Mouse (Mus musculus) layer of hippocampus, adult 2 months (tissue): ENCODE results near the gene Hist1h2ai. TPM values are rescaled to one million over a fixed set of nuclear protein-coding genes. Genes with fewer than 3 reads are reported as not detected.
"Not testable (repeated sequence)": the region's sequence is repeated elsewhere in the genome, so short reads cannot be mapped to it uniquely, and the experiment has no call there.

ENCODE experiments used
- DNase-seq, 2 experiments: peaks; one replicate each; pipeline ENCODE4 v3.0.0; 2022; ENCODE audit warnings: low spot score in 2 of 2
- H3K27ac ChIP-seq: fragments of 200-600 bp; 2 replicates; pipeline ENCODE4 v1.8.1; 2022
- H3K4me3 ChIP-seq: fragments of 200-600 bp; 2 replicates; pipeline ENCODE4 v1.8.1; 2022; ENCODE audit warnings: mild to moderate bottlenecking
- CTCF ChIP-seq: fragments of 200-600 bp; conservative IDR thresholded peaks from 2 replicates; pipeline ENCODE4 v1.8.1; 2022; ENCODE audit warnings: antibody characterized with exemption, mild to moderate bottlenecking, moderate library complexity
- long read RNA-seq, 2 experiments: library from polyadenylated mRNA; stranded (forward); transcript quantifications; one replicate each; pipeline ENCODE4 v2.0.0; 2021; ENCODE audit warnings: borderline mapping rate in 2 of 2
- total RNA-seq, 2 experiments: library from RNA; stranded (reverse); gene quantifications; 2 replicates each; pipeline ENCODE4 v1.2.3; 2021

The Hist1h2ai gene
- 10 to 100 TPM; 27.6 to 54.9 TPM for total RNA-seq
- long read RNA-seq, experiment 1, result 0 reads
- long read RNA-seq, experiment 2, result 0 reads

DNA sequence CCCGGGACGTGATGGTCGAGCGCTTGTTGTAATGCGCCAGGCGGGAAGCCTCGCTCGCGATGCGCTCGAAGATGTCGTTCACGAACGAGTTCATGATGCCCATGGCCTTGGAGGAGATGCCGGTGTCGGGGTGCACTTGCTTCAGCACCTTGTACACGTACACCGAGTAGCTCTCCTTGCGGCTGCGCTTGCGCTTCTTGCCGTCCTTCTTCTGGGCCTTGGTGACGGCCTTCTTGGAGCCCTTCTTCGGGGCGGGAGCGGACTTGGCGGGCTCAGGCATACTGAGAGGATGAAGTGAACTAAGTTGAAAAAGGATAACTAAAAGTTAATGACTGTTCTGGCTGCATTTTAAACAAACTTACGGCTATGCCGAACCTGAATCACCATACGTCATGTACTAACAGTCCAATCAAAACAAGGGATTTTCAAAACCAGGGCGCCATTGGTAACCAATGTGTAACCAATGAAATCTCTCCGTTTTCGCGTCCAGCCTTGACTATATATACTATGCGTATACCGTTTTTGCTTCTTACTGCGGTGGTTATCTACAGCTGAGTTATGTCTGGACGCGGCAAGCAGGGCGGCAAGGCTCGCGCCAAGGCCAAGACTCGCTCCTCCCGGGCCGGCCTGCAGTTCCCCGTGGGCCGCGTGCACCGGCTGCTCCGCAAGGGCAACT lies at the start of gene Hist1h2ai, which contains the start of gene Hist1h2bl:
Gene Hist1h2ai (plus strand): TSS at position 559 of the 676 bp plus-strand sequence.
Gene Hist1h2bl (minus strand): TSS at position 280 of the 676 bp plus-strand sequence.
- peak; percentile 84 to 94 for DNase-seq
- Histone ChIP-seq H3K27ac (peak within 1 kb of the TSS; percentile 86), H3K4me3 (peak within 1 kb of the TSS; percentile 58)

DNA sequence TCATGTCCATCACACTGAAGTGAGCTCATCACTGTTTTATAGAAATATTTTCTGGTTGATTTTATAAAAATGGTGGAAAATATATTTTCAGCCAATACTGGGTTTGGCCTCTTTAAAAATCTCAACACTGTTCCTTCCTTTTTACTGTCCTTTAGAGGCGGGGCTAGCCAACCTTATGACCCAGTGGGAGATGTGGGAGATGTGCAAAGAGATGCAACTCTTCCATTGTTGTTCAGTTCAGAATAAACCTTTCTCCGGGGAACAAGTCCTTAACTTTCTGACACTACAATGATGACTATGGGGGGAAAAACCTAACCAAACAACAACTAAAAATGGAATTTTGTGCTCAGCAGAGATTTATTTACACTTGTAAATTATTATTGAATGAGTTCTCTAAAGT lies 38.9 kb upstream of the Hist1h2ai start, which contains the start of gene Olfr1360:
Gene Olfr1360 (minus strand): TSS at position 101 of the 400 bp plus-strand sequence.
- no peak for DNase-seq
- no peak within 1 kb of the TSS for H3K27ac ChIP-seq
- H3K4me3 ChIP-seq, result no peak within 1 kb of the TSS
- TF ChIP-seq CTCF, result no peak

DNA sequence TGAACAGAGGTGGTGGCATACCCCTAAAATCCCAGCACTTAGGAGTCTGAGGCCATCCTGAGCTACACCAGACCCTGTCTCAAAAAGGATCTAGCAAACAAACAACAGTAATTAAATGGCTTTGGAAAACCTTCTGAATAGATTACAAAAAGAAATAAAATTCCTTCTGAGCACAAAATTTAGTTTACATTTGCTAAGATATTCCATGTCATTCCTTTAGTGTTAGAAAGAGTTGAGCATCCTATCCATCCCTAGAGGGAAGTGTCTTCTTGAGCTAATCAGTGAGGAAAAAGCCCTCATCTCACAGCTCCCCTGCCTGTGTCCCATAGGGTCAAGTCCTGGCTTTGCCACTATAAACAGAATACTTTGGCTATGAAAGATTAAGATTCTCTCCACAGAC lies 18.4 kb upstream of the Hist1h2ai start, which contains the start of gene Olfr1359:
Gene Olfr1359 (plus strand): TSS at position 301 of the 400 bp plus-strand sequence.
- DNase-seq, result no peak
- TF ChIP-seq CTCF, result no peak
- H3K4me3 ChIP-seq, result no peak within 1 kb of the TSS
- no peak within 1 kb of the TSS for H3K27ac ChIP-seq

DNA sequence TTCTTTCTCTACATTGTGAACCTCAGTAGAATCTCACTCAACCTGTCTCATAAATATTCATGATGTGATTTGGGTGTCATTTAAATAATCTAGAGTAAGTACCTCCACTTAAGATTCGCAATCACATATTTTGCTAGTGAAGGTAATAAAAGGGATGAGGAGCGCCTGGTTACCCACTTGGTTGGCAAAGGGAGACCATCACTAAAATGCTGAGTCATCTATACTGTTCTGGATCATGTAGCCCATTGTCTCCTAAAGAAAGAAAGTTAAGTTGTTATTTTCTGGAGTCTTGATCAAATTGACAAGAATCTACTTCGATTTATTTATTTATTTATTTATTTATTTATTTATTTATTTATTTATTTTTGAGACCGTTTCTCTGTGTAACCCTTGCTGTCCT lies 9.6 kb upstream of the Hist1h2ai start:
- no peak overlapping the region for H3K4me3 ChIP-seq
- no peak overlapping the region for H3K27ac ChIP-seq
- no peak for TF ChIP-seq CTCF
- no peak for DNase-seq

DNA sequence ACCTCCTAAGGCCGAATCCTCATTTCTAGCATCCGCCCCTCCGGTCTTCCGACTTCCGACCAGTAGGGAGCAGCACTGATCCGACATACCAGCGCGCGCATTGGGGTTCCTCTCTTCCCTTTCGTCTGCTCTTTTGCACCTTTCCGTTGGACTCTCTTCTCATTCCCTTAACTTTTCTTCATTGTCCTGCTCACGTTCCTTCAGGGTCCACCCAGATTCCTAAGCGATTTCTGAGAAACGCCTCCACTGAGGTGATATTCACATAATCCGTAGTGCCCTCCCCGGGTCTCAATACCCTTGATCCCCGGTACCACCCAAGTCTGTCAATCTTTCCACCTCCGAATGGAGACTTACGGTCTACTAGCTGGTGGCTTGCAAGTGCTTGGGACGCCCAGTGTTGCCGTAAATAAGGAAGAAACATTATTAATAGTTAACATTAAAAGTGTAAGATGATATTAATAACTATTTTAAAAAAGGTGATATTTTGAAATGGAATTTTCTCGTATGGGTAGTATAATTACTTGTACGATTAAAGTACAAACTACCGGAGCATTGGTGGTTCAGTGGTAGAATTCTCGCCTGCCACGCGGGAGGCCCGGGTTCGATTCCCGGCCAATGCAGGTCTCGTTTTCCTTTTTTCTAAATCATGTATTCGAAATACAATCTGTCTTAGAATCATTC lies 6.1 kb upstream of the Hist1h2ai start:
- Histone ChIP-seq H3K27ac (peak overlapping the region; percentile 83), H3K4me3 (peak overlapping the region; percentile 68)
- DNase-seq, result peak; percentile 87 to 92
- peak; percentile 95 for TF ChIP-seq CTCF

GRCm38 (mm10) chr13:21710821-21711525 lies 5.2 kb upstream of the Hist1h2ai start:
- H3K27ac ChIP-seq, result peak overlapping the region; percentile 83
- peak; percentile 76 to 83 for DNase-seq
- TF ChIP-seq CTCF, result no peak

DNA sequence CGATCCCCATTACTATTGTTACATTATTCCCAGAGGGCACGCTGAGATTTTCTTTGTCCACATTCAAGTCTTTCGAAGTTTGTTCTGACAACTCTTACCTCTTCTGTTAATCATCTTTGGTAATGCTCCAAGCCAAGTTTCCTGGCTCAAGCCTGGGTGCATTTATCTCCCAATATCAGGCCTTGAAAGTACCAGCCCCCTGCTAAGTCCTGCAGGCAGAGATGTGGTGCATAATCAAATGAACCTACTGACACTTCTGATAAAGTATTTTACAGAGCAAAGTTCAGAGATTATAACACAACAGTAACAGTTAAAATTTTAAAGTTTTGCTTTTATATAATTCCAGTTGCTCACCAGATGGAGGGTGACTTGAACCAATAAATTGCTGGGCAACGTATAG lies 4.5 kb upstream of the Hist1h2ai start:
- Histone ChIP-seq H3K4me3 (peak overlapping the region; percentile 68), H3K27ac (no peak overlapping the region)
- no peak for DNase-seq
- TF ChIP-seq CTCF, result no peak

More at GRCm38 (mm10) chr13:21710821-21711525, 5.2 kb upstream of the Hist1h2ai start:
- peak overlapping the region; percentile 68 for H3K4me3 ChIP-seq

GRCm38 (mm10) chr13:21714725-21715124 lies 1.5 kb upstream of the Hist1h2ai start:
- H3K27ac ChIP-seq, result no peak overlapping the region
- peak in 1 of 2 experiments; percentile 69 for DNase-seq
- H3K4me3 ChIP-seq, result peak overlapping the region; percentile 55
- TF ChIP-seq CTCF, result peak; percentile 99

DNA sequence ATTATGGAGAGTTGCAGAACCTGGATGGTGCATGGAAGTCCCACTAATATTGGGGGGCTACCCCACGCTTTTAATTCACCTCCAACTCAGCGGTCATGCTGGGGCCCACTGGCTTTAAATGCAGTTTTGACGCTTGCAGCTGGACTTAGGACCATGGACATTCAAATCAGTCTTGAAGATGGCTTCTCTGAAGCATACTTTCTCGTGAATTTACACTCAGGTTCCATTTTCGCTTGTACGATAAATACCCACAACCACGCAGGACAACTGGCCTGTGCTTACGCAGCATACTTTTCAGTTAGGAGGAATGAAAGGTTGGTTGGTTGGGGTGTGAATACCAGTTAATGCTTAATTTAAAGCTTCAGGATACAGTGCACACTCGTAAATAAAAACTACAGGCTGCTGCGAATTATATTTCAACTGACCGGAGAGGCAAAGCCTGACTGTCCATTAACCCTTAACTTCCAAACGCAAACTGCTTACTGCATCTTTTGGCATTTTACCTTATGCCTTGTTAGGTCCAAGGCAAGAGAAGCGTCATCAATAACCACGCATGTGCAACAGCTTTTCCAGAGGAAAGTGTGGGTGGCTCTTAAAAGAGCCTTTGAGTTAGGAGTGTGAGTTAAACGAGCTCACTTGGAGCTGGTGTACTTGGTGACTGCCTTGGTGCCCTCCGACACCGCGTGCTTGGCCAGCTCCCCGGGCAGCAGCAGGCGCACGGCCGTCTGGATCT lies 925 bp upstream of the Hist1h2ai start:
- Histone ChIP-seq H3K4me3 (peak overlapping the region; percentile 55), H3K27ac (peak overlapping the region; percentile 83)
- TF ChIP-seq CTCF, result no peak
- DNase-seq, result no peak

- not testable (repeated sequence) for DNase-seq
Measured at GRCm38 (mm10) chr13:21716540-21717391, 544 bp downstream of the Hist1h2ai start.

GRCm38 (mm10) chr13:21717397-21718357 lies 1.5 kb downstream of the Hist1h2ai start, which contains the start of gene Hist1h3h:
Gene Hist1h3h (plus strand): TSS chr13:21717659.
- peak within 1 kb of the TSS; percentile 86 for H3K27ac ChIP-seq

More at GRCm38 (mm10) chr13:21716540-21717391, 544 bp downstream of the Hist1h2ai start:
- Histone ChIP-seq H3K27ac (peak overlapping the region; percentile 86), H3K4me3 (peak overlapping the region; percentile 58)

More at GRCm38 (mm10) chr13:21717397-21718357, 1.5 kb downstream of the Hist1h2ai start, which contains the start of gene Hist1h3h:
- peak within 1 kb of the TSS; percentile 58 for H3K4me3 ChIP-seq
- peak; percentile 87 to 93 for DNase-seq
